Mouse (Mus musculus) bone marrow macrophage, adult 2 months (primary cell): ENCODE results near the gene Arhgef7.

Source experiments
- CTCF ChIP-seq: IDR thresholded peaks from 2 replicates; pipeline ENCODE4 v1.5.1; 2012; ENCODE audit warnings: low read depth, mild to moderate bottlenecking, low read length, moderate library complexity
- POLR2A ChIP-seq: IDR thresholded peaks from 2 replicates; pipeline ENCODE4 v1.6.1; 2012; ENCODE audit warnings: mild to moderate bottlenecking, low read depth, low read length, borderline replicate concordance

GRCm38 (mm10) chr8:11822550-11823060 lies 95.1 kb downstream of the Arhgef7 start:
- TF ChIP-seq POLR2A, result no peak
- no peak for TF ChIP-seq CTCF
